Mouse (Mus musculus): ENCODE data around the gene Igf2r. TPM values are rescaled to one million over a fixed set of nuclear protein-coding genes. Genes with fewer than 3 reads are reported as not detected.

Igf2r gene
- polyA plus RNA-seq, 1 experiment from 2014 or later = 141 TPM

DNA sequence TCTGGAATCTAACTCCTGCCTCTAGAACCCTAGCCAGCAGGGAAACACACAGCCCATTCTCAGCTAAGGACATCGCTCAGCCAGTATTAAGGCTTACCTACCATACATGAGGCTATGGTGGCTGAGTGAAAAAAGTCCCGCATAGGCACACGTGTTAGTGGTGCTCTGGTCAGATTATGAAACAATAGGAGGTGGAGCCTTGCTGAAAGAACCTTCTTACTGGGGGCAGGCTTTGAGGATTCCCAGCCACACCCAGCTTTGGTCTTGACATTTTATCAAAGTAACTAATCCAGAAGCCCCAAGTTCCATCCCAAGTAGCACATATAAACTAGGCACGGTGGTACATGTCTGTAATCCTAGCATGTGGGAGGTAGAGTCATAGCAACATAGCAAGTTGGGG lies 16.4 kb downstream of the Igf2r start:
- no peaks in the 10 kb centered on the region for H3K27me3 ChIP-seq (ENCODE audit: insufficient read depth, poor library complexity, severe bottlenecking)
- 56% methylated on average over 4 of the region's 4 CpGs for WGBS
- H3K4me3 ChIP-seq = no peak overlapping the region
- H3K9me3 ChIP-seq = no peaks in the 10 kb centered on the region
- no peak for DNase-seq (ENCODE audit: low spot score)
- peak overlapping the region; percentile 31; the same call in 1 of the 2 replicates for H3K27ac ChIP-seq
- H3K4me1 ChIP-seq = peaks cover 95% of the 10 kb centered on the region
- H3K36me3 ChIP-seq = peaks cover 76% of the 10 kb centered on the region

DNA sequence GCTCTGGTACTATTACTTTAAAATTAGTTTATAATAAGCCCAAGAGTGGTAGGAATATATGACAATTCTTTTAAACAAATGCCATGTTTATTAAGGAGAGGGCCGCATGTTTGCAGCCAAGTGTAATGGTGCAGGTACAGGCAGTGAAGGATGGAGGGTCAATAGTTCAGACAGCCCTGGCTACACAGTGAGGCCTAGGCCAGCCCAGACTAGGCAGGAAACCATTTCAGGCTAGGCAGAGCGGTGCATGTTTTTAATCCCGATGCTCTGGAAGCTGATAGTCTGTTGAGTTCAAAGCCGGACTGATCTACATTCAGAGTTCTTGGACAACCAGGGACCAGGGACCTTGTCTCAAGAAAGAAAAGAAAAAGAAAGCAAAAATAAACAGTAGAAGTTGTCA lies 17.8 kb downstream of the Igf2r start:
- Histone ChIP-seq H3K4me1 (peaks cover 92% of the 10 kb centered on the region), H3K4me3 (peak overlapping the region; percentile 28; the same call in 1 of the 2 replicates), H3K27ac (peak overlapping the region; percentile 72), H3K27me3 (ENCODE audit: insufficient read depth, poor library complexity, severe bottlenecking) (no peaks in the 10 kb centered on the region), H3K9me3 (no peaks in the 10 kb centered on the region), H3K36me3 (peaks cover 74% of the 10 kb centered on the region)
- no peak for DNase-seq (ENCODE audit: low spot score)
- WGBS = 56% methylated on average over 4 of the region's 4 CpGs

DNA sequence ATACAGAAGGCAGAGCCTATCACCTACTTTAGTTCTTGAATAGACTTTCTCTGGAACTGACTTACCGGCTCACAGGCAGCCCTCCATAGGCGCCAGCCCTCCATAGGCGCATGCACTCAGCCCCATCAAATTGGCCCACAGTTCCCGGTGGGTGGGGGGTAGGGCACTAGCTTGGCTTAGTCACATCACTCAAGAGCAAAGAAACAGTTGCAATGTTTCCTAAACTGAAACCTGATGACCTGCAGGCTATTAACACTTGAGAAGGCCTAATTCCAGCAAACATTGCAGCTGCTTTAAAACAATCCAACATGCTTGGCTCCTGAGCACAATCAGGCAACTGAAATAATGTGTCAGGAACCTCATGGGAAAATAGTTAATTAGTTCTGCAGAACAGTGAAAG lies 18.2 kb downstream of the Igf2r start:
- WGBS = 48% methylated on average over 4 of the region's 4 CpGs
- no peak for DNase-seq (ENCODE audit: low spot score)
- Histone ChIP-seq H3K4me1 (peaks cover 90% of the 10 kb centered on the region), H3K36me3 (peaks cover 76% of the 10 kb centered on the region), H3K9me3 (no peaks in the 10 kb centered on the region), H3K4me3 (peak overlapping the region; percentile 28; the same call in 1 of the 2 replicates), H3K27ac (peak overlapping the region; percentile 72), H3K27me3 (ENCODE audit: insufficient read depth, poor library complexity, severe bottlenecking) (no peaks in the 10 kb centered on the region)

GRCm38 (mm10) chr17:12750591-12751170 lies 18.8 kb downstream of the Igf2r start:
- H3K36me3 ChIP-seq = peaks cover 77% of the 10 kb centered on the region
- 42% methylated on average over 9 of the region's 9 CpGs for WGBS
- peak overlapping the region; percentile 72 for H3K27ac ChIP-seq

GRCm38 (mm10) chr17:12749421-12750367 lies 19.8 kb downstream of the Igf2r start:
- Histone ChIP-seq H3K4me3 (peak overlapping the region; percentile 25), H3K9me3 (no peaks in the 10 kb centered on the region), H3K4me1 (peaks cover 90% of the 10 kb centered on the region), H3K36me3 (peaks cover 77% of the 10 kb centered on the region), H3K27ac (peak overlapping the region; percentile 72), H3K27me3 (ENCODE audit: insufficient read depth, poor library complexity, severe bottlenecking) (no peaks in the 10 kb centered on the region)
- 35% methylated on average over 8 of the region's 8 CpGs for WGBS
- DNase-seq (ENCODE audit: low spot score) = no peak

More at GRCm38 (mm10) chr17:12750591-12751170, 18.8 kb downstream of the Igf2r start:
- Histone ChIP-seq H3K4me3 (peak overlapping the region; percentile 28), H3K4me1 (peaks cover 90% of the 10 kb centered on the region), H3K27me3 (ENCODE audit: insufficient read depth, poor library complexity, severe bottlenecking) (no peaks in the 10 kb centered on the region), H3K9me3 (no peaks in the 10 kb centered on the region)
- no peak for DNase-seq (ENCODE audit: low spot score)

DNA sequence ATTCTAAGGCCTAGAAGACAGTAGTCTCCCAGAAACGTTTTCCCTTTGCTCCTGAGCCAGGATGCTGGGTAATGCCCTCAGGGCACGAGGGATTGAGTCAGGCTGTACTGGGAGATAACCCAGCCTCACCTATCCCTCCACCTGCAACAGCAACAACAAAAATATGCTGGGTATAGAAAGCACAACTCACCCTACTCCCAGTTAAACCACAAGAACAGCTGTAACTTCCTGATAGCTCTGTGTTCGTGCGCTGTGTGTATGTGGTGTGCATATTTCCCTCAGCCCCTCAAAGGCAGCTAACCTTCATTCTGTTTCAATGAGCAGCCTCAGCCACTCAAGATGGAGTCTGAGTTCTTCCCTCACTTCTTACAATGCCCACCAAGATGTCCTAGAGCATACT lies 23.7 kb downstream of the Igf2r start:
- peaks cover 74% of the 10 kb centered on the region for H3K4me1 ChIP-seq
- DNase-seq (ENCODE audit: low spot score) = no peak
- no peak overlapping the region for H3K27ac ChIP-seq
- H3K27me3 ChIP-seq (ENCODE audit: insufficient read depth, poor library complexity, severe bottlenecking) = no peaks in the 10 kb centered on the region
- H3K9me3 ChIP-seq = peaks cover 16% of the 10 kb centered on the region
- H3K36me3 ChIP-seq = peaks cover 95% of the 10 kb centered on the region
- WGBS = 67% methylated on average over 4 of the region's 4 CpGs
- H3K4me3 ChIP-seq = 0 out of 2 replicates have a peak overlapping the region, but pooled peaks have one; percentile 72

- Histone ChIP-seq H3K27me3 (ENCODE audit: insufficient read depth, poor library complexity, severe bottlenecking) (no peaks in the 10 kb centered on the region), H3K36me3 (peaks cover 96% of the 10 kb centered on the region), H3K9me3 (peaks cover 16% of the 10 kb centered on the region), H3K27ac (peak overlapping the region; percentile 92; the same call in 1 of the 2 replicates), H3K4me1 (peaks cover 71% of the 10 kb centered on the region), H3K4me3 (peak overlapping the region; percentile 72)
- no peak for DNase-seq (ENCODE audit: low spot score)
- WGBS = 51% methylated on average over 1 of the region's 1 CpGs
Measured at GRCm38 (mm10) chr17:12744071-12744470, 25.4 kb downstream of the Igf2r start.

GRCm38 (mm10) chr17:12742151-12742908 lies 27.1 kb downstream of the Igf2r start:
- Histone ChIP-seq H3K27ac (peak overlapping the region; percentile 92), H3K27me3 (ENCODE audit: insufficient read depth, poor library complexity, severe bottlenecking) (no peaks in the 10 kb centered on the region), H3K36me3 (peaks cover 94% of the 10 kb centered on the region), H3K4me1 (peaks cover 69% of the 10 kb centered on the region), H3K9me3 (peaks cover 16% of the 10 kb centered on the region), H3K4me3 (peak overlapping the region; percentile 72)
- DNase-seq (ENCODE audit: low spot score) = no peak
- WGBS = 49% methylated on average over 38 of the region's 38 CpGs

DNA sequence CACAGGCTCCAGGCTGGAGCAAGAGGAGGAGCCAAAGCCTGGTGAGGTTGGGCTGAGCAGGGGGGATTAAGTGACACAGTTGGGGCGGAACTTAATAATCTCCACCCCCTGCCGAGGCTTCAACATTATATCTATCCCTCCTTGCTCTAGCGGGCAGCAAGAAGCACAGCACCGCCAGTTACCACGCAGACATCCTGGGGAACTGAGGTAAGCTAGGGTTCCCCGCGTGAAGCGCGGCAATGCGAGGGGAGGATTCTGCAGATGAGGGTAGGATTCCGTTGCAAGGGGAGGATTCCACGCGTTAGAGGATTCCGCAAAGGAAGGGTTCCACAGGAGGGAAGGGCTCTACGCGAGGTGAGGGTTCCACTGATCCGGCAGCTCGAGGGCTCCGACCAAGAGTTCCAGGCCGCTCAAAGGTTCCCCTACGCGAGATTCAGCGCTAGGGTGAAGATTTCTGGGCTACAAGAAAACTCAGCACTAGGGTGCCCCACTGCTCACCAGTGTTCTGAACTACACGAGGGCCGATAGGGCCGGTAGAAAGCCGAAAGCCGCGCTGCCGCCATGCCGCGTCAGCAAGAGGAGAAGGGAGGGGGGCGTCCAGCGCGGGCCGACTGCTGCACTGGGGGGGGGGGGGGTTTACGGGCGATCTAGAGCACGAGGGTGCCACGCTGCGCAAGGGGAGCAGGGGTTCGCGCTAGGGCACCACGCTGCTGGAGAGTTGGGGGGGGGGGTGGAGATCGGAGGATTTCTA lies 28.1 kb downstream of the Igf2r start:
- WGBS = 49% methylated on average over 45 of the region's 45 CpGs
- Histone ChIP-seq H3K9me3 (peaks cover 16% of the 10 kb centered on the region), H3K27ac (peak overlapping the region; percentile 92), H3K4me1 (peaks cover 72% of the 10 kb centered on the region), H3K4me3 (peak overlapping the region; percentile 72), H3K36me3 (peaks cover 93% of the 10 kb centered on the region), H3K27me3 (ENCODE audit: insufficient read depth, poor library complexity, severe bottlenecking) (no peaks in the 10 kb centered on the region)
- DNase-seq (ENCODE audit: low spot score) = peak; percentile 93

- H3K9me3 ChIP-seq = peaks cover 16% of the 10 kb centered on the region
- DNase-seq (ENCODE audit: low spot score) = peak; percentile 86
- H3K4me1 ChIP-seq = peaks cover 72% of the 10 kb centered on the region
- H3K27ac ChIP-seq = peak overlapping the region; percentile 92
- H3K27me3 ChIP-seq (ENCODE audit: insufficient read depth, poor library complexity, severe bottlenecking) = no peaks in the 10 kb centered on the region
- H3K4me3 ChIP-seq = peak overlapping the region; percentile 72
- H3K36me3 ChIP-seq = peaks cover 93% of the 10 kb centered on the region
- WGBS = 5% methylated on average over 2 of the region's 2 CpGs
Measured at GRCm38 (mm10) chr17:12740317-12740716, 29.1 kb downstream of the Igf2r start.

GRCm38 (mm10) chr17:12739516-12739915 lies 29.9 kb downstream of the Igf2r start:
- 44% methylated on average over 4 of the region's 4 CpGs for WGBS
- Histone ChIP-seq H3K27ac (peak overlapping the region; percentile 92), H3K27me3 (ENCODE audit: insufficient read depth, poor library complexity, severe bottlenecking) (no peaks in the 10 kb centered on the region), H3K9me3 (peaks cover 16% of the 10 kb centered on the region), H3K4me1 (peaks cover 71% of the 10 kb centered on the region), H3K36me3 (peaks cover 90% of the 10 kb centered on the region), H3K4me3 (peak overlapping the region; percentile 72)
- no peak for DNase-seq (ENCODE audit: low spot score)

DNA sequence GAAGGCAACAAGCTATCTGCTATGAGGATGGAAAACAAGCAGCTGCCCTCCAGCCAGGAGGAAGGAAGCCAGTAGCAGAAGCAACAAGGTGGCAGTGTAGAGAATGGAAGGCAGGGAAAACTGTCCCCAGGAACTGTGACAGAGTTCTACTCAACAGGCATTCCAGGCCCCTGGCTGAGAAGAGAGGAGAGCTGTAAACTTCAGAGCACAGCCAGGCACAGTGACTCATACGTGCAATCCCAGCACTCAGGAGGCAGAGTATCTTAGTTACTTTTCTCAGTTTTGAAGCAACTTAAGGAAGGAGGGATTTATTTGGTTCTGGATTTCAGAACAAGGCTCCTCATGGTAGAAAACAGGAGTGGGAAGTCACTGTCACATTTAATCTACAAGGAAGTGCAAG lies 31.5 kb downstream of the Igf2r start:
- H3K36me3 ChIP-seq = peaks cover 90% of the 10 kb centered on the region

More for the DNA sequence above, 31.5 kb downstream of the Igf2r start:
- peaks cover 74% of the 10 kb centered on the region for H3K4me1 ChIP-seq
- H3K4me3 ChIP-seq = peak overlapping the region; percentile 18; the same call in 1 of the 2 replicates
- H3K27me3 ChIP-seq (ENCODE audit: insufficient read depth, poor library complexity, severe bottlenecking) = no peaks in the 10 kb centered on the region
- DNase-seq (ENCODE audit: low spot score) = no peak
- peaks cover 16% of the 10 kb centered on the region for H3K9me3 ChIP-seq
- H3K27ac ChIP-seq = peak overlapping the region; percentile 92
- 28% methylated on average over 1 of the region's 1 CpGs for WGBS

Data from heart, embryonic 10.5 days (tissue).